Mouse (Mus musculus): ENCODE data around the gene Olfr67.
"Not testable (repeated sequence)": the region's sequence is repeated elsewhere in the genome, so short reads cannot be mapped to it uniquely, and the experiment has no call there.

Gene Olfr67

DNA sequence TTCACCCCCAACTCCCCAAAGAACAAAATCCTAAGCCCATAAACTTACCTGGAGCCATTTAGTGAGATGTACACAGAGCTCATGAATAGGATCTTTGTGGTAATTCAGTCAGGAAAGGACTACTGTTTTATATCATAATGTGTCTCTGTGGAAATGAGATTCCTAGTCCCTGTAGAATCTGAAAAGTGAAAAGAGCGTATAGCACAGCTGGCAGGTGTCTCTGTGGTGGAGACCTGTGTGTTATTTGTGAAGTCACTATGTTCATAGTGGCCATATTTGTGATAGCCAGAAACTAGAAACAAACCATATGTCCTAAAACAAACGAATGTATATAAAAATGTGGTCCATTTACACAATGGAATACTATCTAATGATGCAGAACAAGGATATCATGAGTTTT, 20.1 kb downstream of the Olfr67 start, which contains the start of gene Olfr69:
Gene Olfr69, minus strand, starts transcription at position 101 of the 400 bp plus-strand sequence.
- no peak for DNase-seq (ENCODE audit: low read depth)

DNA sequence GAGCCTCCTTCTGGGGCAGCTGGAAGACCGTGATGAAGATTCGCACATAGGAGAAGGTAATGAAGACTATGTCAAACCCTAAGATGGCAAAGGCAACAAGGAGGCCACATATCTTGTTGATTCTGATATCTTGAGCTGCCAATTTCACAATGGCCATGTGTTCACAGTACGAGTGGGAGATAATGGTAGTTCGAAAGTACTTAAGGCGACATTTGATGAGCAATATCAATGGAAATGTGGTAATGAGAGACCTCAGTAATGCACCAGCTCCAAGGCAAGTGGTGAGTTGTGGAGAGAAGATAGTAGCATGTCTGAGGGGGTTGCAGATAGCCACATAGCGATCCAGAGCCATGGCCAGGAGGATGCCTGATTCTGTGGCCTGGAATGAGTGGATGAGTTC, 23.9 kb downstream of the Olfr67 start:
- not testable (repeated sequence) for DNase-seq (ENCODE audit: low read depth)

DNA sequence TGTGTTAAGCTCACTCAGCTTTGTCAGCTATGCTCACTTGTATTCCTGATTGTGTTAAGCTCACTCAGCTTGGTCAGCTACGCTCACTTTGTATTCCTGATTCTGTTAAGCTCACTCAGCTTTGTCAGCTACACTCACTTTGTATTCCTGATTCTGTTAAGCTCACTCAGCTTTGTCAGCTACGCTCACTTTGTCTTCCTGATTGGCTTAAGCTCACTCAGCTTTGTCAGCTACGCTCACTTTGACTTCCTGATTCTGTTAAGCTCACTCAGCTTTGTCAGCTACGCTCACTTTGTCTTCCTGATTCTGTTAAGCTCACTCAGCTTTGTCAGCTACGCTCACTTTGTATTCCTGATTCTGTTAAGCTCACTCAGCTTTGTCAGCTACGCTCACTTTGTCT, 29.4 kb downstream of the Olfr67 start:
- DNase-seq (ENCODE audit: low read depth), result peak; percentile 35

DNA sequence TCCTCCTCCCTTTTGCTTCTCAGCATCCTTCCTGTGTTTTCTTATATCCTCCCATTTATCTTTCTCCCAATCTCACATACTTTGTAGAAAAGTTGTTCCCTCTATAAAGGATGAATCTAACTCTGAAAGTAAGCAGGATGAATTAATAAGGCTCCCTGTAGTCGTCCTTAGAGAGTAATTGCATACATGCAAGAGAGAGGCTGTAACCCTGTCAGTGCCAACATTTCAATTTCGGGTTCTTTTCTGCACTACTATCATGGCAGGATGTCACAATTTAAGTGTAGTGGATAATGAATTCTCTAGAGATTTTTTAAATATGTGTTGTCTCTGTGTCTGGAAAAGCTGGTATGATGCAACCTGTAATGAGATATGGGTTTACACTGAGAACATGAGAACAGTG, 34.4 kb downstream of the Olfr67 start, which contains the start of gene Olfr630:
Gene Olfr630, minus strand, starts transcription at position 101 of the 400 bp plus-strand sequence.
- DNase-seq (ENCODE audit: low read depth), result no peak

DNA sequence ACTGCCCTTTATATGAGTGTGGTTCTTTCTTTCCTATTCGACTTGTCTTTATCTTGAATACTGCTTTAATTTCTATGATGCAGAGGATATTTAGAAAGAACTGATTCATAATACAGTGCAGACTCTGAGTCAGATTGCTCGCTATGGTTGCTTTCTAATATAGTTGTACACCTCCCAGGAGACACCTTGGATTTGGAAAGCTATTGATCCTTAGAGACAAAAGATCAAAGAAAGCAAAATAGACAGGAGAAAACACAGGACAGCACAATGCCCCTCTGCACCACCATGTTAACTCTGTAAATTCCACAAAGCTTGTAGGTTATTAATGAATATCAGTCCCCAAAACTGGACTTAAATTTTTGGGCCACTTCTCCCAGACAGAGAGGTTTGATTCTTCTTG, 46.8 kb downstream of the Olfr67 start, which contains the start of gene Olfr629:
Gene Olfr629, minus strand, starts transcription at position 101 of the 400 bp plus-strand sequence.
- no peak for DNase-seq (ENCODE audit: low read depth)
